Mouse (Mus musculus) liver, adult 2 months (tissue): ENCODE results near the gene Htr6. TPM values are rescaled to one million over a fixed set of nuclear protein-coding genes. Genes with fewer than 3 reads are reported as not detected.

ENCODE experiments used
- DNase-seq: peaks from one replicate; pipeline ENCODE4 v3.0.0-alpha.2; 2011; ENCODE audit warnings: low read depth, low spot score; ENCODE audit errors: extremely low read depth
- H3K27ac ChIP-seq: fragments of 200-500 bp; replicated peaks from 2 replicates; pipeline ENCODE4 v1.5.1; 2012; ENCODE audit warnings: low read depth, mild to moderate bottlenecking, control low read depth, inconsistent platforms, low read length; ENCODE audit not compliant: insufficient read depth
- H3K27me3 ChIP-seq: fragments of 200-500 bp; 2 replicates; pipeline ENCODE4 v1.6.1; 2012; ENCODE audit warnings: mild to moderate bottlenecking, moderate library complexity, low read length, inconsistent platforms; ENCODE audit not compliant: control insufficient read depth, insufficient read depth
- H3K36me3 ChIP-seq: fragments of 200-500 bp; 2 replicates; pipeline ENCODE4 v1.6.1; 2012; ENCODE audit warnings: low read length, inconsistent platforms; ENCODE audit not compliant: control insufficient read depth, insufficient read depth
- H3K4me1 ChIP-seq: fragments of 200-500 bp; 2 replicates; pipeline ENCODE4 v1.6.1; 2011; ENCODE audit warnings: low read length; ENCODE audit not compliant: control insufficient read depth, insufficient read depth
- H3K4me3 ChIP-seq: fragments of 200-500 bp; 2 replicates; pipeline ENCODE4 v1.5.1; 2011; ENCODE audit warnings: low read depth, mild to moderate bottlenecking, control low read depth, low read length, moderate library complexity; ENCODE audit not compliant: insufficient read depth
- H3K79me2 ChIP-seq: fragments of 200-500 bp; 2 replicates; pipeline ENCODE4 v1.6.1; 2012; ENCODE audit warnings: inconsistent platforms, mild to moderate bottlenecking, low read length, moderate library complexity; ENCODE audit not compliant: control insufficient read depth, insufficient read depth
- H3K9ac ChIP-seq: fragments of 200-500 bp; 2 replicates; pipeline ENCODE4 v1.6.1; 2012; ENCODE audit warnings: low read depth, mild to moderate bottlenecking, control low read depth, inconsistent platforms, low read length
- CTCF ChIP-seq: fragments of 200-500 bp; IDR thresholded peaks from 2 replicates; pipeline ENCODE4 v1.5.1; 2011; ENCODE audit warnings: low read depth, low read length, control low read depth
- POLR2A ChIP-seq: fragments of 200-500 bp; IDR thresholded peaks from 2 replicates; pipeline ENCODE4 v1.6.1; 2011; ENCODE audit warnings: low read length, control low read depth; ENCODE audit not compliant: insufficient read depth; ENCODE audit errors: extremely low read depth
- WGBS: fragments of 180-500 bp; shearing (Covaris S2); methylation state at CpG from one replicate; pipeline ENCODE4 v1.1.7; 2018; 5-methylcytosine and 5-hydroxymethylcytosine counted together
- polyA plus RNA-seq: library from polyadenylated mRNA; depleted of rRNA; stranded (reverse); fragments of >200 nt; gene quantifications from 2 replicates; pipeline ENCODE4 v1.2.3, GENCODE M21; 2012
- total RNA-seq: library from RNA; depleted of rRNA; stranded (reverse); fragments of >200 nt; gene quantifications from 2 replicates; pipeline ENCODE4 v1.2.3, GENCODE M21; 2014

Htr6 gene
- total and polyA plus RNA-seq, 2 experiments: not detected

DNA sequence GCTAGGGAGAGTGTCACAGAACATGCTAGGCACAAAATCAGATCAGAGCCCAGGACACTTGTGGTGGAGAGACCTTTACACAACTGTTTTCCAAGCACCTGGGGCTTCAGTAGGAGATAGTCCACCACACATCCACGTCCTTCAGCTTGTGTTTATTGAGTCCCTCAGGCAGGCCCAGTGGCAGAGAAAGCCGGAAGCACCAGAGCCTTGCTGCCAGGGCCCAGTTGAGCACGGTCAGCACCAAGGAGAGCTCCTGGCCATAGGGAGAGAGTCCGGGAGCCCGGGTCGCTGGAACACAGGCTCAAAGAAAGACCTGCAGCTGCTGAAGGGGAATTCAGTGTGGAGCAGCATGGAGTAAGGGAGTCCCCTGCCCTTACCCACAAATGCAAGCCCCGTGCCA is 15.8 kb downstream of the Htr6 start:
- WGBS: 22% methylated on average over 7 of the region's 7 CpGs
- DNase-seq: no peak
- H3K4me3 ChIP-seq: no peak overlapping the region
- no peaks in the 10 kb centered on the region for H3K27me3 ChIP-seq
- no peaks in the 10 kb centered on the region for H3K4me1 ChIP-seq
- H3K27ac ChIP-seq: no peak overlapping the region
- peaks cover 3% of the 10 kb centered on the region; the same call in 1 of the 2 replicates for H3K36me3 ChIP-seq
- H3K9ac ChIP-seq: no peak overlapping the region
- TF ChIP-seq CTCF: no peak
- TF ChIP-seq POLR2A: no peak
- no peaks in the 10 kb centered on the region for H3K79me2 ChIP-seq

DNA sequence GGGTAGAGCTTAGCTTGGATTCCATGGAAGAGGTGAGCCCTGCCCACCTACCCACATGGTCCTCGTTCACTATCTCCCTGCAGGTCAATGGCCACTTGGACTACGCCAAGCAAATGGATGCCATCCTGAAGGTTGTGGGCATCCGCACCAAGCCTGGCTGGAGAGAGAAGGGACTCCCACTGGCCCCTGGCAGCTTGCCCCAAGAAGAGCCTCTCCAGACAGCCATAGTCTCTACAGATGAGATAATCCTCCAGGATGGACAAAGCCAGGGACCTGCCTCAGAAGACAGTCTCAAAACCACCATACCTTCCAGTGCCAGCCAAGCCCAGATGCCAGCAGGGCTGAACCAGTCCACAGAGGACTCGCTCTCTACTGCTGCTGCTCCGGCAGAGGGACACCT is 17.3 kb downstream of the Htr6 start:
- no peak overlapping the region for H3K4me3 ChIP-seq
- H3K4me1 ChIP-seq: no peaks in the 10 kb centered on the region
- H3K9ac ChIP-seq: no peak overlapping the region
- 95% methylated on average over 5 of the region's 5 CpGs for WGBS
- H3K27me3 ChIP-seq: no peaks in the 10 kb centered on the region
- H3K27ac ChIP-seq: no peak overlapping the region
- H3K36me3 ChIP-seq: peaks cover 3% of the 10 kb centered on the region; the same call in 1 of the 2 replicates
- no peaks in the 10 kb centered on the region for H3K79me2 ChIP-seq
- no peak for TF ChIP-seq POLR2A
- TF ChIP-seq CTCF: no peak
- DNase-seq: no peak

DNA sequence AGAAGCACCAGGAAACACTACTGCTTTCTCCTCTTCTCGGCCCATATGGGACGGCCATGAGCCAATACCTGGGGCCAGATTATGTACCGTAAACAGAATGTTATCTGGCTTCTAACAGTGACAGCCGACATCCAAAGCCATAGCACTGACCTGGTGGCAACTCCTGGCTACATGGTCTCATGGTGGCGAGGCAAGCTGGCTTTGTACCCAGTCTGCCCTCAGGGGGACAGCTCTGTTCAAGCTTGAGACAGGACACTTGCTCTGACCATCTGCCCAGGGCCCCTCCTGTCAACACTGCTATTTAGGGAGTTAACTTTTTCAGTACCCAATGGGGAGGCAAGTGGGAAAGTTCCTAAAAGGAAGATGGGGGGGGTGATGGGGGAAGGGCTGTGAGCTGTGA is 18.1 kb downstream of the Htr6 start:
- 86% methylated on average over 5 of the region's 5 CpGs for WGBS
- Histone ChIP-seq H3K9ac (no peak overlapping the region), H3K4me3 (no peak overlapping the region), H3K79me2 (no peaks in the 10 kb centered on the region), H3K27ac (no peak overlapping the region), H3K4me1 (no peaks in the 10 kb centered on the region), H3K27me3 (no peaks in the 10 kb centered on the region), H3K36me3 (peaks cover 3% of the 10 kb centered on the region; the same call in 1 of the 2 replicates)
- DNase-seq: no peak
- TF ChIP-seq POLR2A (no peak), CTCF (no peak)

DNA sequence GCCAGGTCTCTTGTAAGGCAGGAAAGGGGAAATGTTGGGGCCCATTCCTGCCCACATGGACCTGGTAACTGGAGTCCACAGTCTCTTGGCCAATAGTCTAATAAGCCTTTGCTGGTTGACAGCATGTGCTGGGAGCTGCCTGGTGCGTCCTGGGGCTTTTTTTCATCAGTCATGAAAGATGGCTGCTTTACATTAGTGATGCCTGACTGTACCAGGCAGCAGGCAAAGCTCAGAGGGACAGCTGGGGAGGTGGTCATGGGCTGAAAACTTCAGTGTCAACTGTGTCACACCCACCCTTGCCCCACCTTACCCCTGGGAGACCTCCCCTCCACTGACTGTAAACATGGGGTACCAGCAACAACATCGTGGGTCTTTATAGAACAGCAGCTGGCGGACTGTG is 19.6 kb downstream of the Htr6 start:
- Histone ChIP-seq H3K27me3 (no peaks in the 10 kb centered on the region), H3K79me2 (no peaks in the 10 kb centered on the region), H3K36me3 (peaks cover 3% of the 10 kb centered on the region; the same call in 1 of the 2 replicates), H3K4me3 (no peak overlapping the region), H3K27ac (no peak overlapping the region), H3K4me1 (no peaks in the 10 kb centered on the region), H3K9ac (no peak overlapping the region)
- no peak for TF ChIP-seq POLR2A
- TF ChIP-seq CTCF: no peak
- DNase-seq: no peak
- WGBS: 95% methylated on average over 3 of the region's 3 CpGs

DNA sequence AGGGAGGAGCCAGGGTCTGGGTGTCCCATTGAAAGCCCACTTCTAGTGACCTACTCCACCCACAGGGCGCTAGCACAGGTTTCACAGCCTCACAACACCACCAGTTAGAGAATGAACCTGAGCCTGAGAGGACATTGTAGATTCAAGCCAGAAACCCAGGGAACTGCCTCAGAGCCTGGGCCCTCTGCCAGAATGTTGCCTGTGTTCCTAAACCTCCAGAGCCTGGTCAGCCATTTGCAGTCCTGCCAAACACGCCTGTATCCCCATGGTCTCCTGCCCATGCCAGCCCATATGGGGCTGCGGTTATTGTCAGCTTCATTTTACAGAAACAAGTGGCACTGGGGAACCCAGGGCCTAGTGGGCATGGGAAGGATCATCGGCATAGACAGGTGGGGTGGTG is 20.0 kb downstream of the Htr6 start:
- TF ChIP-seq CTCF (no peak), POLR2A (no peak)
- Histone ChIP-seq H3K9ac (no peak overlapping the region), H3K36me3 (peaks cover 3% of the 10 kb centered on the region; the same call in 1 of the 2 replicates), H3K27ac (no peak overlapping the region), H3K4me3 (no peak overlapping the region), H3K4me1 (no peaks in the 10 kb centered on the region), H3K79me2 (no peaks in the 10 kb centered on the region), H3K27me3 (no peaks in the 10 kb centered on the region)
- WGBS: 90% methylated on average over 4 of the region's 4 CpGs
- no peak for DNase-seq

DNA sequence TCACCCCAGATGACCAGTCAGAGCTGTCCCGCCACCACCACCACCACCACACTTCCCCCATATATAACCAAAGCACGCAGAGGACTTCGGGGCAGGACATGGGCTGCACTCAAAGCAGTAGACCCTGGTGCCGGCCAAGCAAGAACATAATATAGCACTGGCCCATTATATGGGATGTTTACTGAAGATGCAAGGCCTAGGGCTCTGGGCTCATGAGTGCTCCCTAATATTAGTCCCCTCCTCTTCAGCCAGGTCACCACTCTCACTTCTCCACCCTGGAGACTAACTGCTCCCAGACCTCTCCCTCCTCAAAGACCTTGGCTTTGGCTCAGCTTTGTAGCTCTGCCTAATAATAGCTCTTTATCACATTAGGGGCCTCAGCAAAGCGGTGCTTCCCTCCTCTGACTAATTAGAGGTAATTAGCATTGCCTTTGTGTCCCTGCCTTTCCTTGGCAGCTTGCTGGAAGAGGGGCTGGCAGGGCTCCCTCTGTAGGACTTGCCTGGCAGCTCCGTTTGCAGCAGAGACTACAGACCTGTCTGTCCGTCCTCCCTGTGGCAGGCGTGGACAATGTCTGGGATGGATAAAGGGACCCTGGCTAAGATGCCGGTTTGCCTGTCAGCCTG is 21.0 kb downstream of the Htr6 start:
- 90% methylated on average over 9 of the region's 9 CpGs for WGBS
- Histone ChIP-seq H3K79me2 (no peaks in the 10 kb centered on the region), H3K36me3 (peaks cover 3% of the 10 kb centered on the region; the same call in 1 of the 2 replicates), H3K9ac (no peak overlapping the region), H3K4me1 (no peaks in the 10 kb centered on the region), H3K4me3 (no peak overlapping the region), H3K27ac (no peak overlapping the region), H3K27me3 (no peaks in the 10 kb centered on the region)
- TF ChIP-seq POLR2A: no peak
- TF ChIP-seq CTCF: no peak
- no peak for DNase-seq
